Mouse (Mus musculus): ENCODE data around the gene Nobox. TPM values are rescaled to one million over a fixed set of nuclear protein-coding genes. Genes with fewer than 3 reads are reported as not detected.

Nobox gene
- polyA plus RNA-seq (2016; fragmentation: Nextera tagmentation; extraction: Ambion mirVana) = not detected in 2 replicates

GRCm38 (mm10) chr6:43309454-43309853 is at the start of gene Nobox:
Nobox (minus strand) TSS chr6:43309554.
- Histone ChIP-seq H3K27ac (no peak within 1 kb of the TSS), H3K36me3 (no peaks in the 10 kb centered on the region)
- 58% methylated on average over 16 of the region's 16 CpGs for WGBS

GRCm38 (mm10) chr6:43354562-43355241 is 45.3 kb upstream of the Nobox start:
- no peaks in the 10 kb centered on the region for H3K27me3 ChIP-seq (ENCODE audit: low read depth, poor library complexity, severe bottlenecking)
- H3K27ac ChIP-seq = no peak overlapping the region
- H3K4me1 ChIP-seq = no peaks in the 10 kb centered on the region
- 89% methylated on average over 9 of the region's 9 CpGs for WGBS
- H3K36me3 ChIP-seq = no peaks in the 10 kb centered on the region
- no peak overlapping the region for H3K4me3 ChIP-seq
- H3K9me3 ChIP-seq (replicated peaks) = no peaks in the 10 kb centered on the region
- no peak for DNase-seq (ENCODE audit: low spot score)

More at GRCm38 (mm10) chr6:43309454-43309853, at the start of gene Nobox:
- Histone ChIP-seq H3K27me3 (ENCODE audit: low read depth, poor library complexity, severe bottlenecking) (no peaks in the 10 kb centered on the region), H3K4me1 (no peaks in the 10 kb centered on the region), H3K9me3 (replicated peaks) (no peaks in the 10 kb centered on the region), H3K4me3 (no peak within 1 kb of the TSS)
- no peak for DNase-seq (ENCODE audit: low spot score)

DNA sequence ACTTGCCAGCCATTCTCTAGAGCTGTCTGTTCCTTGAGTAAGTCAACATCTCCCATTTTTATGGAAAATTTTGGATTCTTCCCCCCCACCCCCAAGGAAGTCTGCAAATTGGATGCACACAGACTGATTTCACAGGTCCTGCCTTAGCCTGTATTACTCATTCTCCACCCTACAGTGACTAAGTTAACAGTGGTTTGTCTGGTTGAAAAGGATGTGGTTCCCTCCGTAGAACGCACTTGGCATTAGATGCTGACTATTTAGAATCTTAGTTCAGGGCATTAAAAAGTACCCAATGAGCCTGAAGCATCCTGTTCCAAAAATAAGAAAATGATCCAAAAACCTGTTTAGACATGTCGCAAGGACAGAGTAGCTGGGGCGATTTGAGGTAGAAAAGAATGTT is 44.1 kb upstream of the Nobox start:
- no peaks in the 10 kb centered on the region for H3K36me3 ChIP-seq
- 99% methylated on average over 4 of the region's 4 CpGs for WGBS
- H3K9me3 ChIP-seq (replicated peaks) = no peaks in the 10 kb centered on the region
- DNase-seq (ENCODE audit: low spot score) = no peak
- no peak overlapping the region for H3K4me3 ChIP-seq
- H3K27ac ChIP-seq = no peak overlapping the region
- H3K4me1 ChIP-seq = no peaks in the 10 kb centered on the region
- no peaks in the 10 kb centered on the region for H3K27me3 ChIP-seq (ENCODE audit: low read depth, poor library complexity, severe bottlenecking)

- no peak for DNase-seq (ENCODE audit: low spot score)
- WGBS = 69% methylated on average over 4 of the region's 4 CpGs
- Histone ChIP-seq H3K36me3 (no peaks in the 10 kb centered on the region), H3K4me1 (no peaks in the 10 kb centered on the region), H3K27ac (no peak overlapping the region), H3K27me3 (ENCODE audit: low read depth, poor library complexity, severe bottlenecking) (no peaks in the 10 kb centered on the region), H3K9me3 (replicated peaks) (no peaks in the 10 kb centered on the region), H3K4me3 (no peak overlapping the region)
Measured at GRCm38 (mm10) chr6:43349083-43349482, 39.7 kb upstream of the Nobox start.

DNA sequence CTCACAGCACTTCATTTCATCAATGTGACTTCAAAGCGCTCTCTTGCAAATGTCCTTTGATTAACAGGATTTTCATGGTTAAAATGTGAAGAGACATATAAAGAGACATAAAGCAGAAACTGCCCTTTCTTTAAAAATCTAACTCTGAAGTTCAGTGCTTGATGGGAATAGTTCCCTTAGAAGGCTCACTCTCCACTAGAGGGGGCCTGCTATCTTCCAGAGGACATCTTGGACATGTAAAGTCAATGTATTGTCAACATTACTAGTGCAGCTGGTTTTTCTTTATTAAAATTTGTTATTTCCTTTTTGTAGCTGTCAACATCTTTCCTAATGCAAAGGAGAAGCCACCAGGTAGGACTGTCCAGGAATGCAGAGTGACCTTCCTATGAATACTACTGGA is 38.3 kb upstream of the Nobox start:
- no peak overlapping the region for H3K27ac ChIP-seq
- WGBS = 100% methylated on average over 1 of the region's 1 CpGs

GRCm38 (mm10) chr6:43343006-43343405 is 33.7 kb upstream of the Nobox start:
- H3K9me3 ChIP-seq (replicated peaks) = no peaks in the 10 kb centered on the region
- no peaks in the 10 kb centered on the region for H3K4me1 ChIP-seq
- H3K27me3 ChIP-seq (ENCODE audit: low read depth, poor library complexity, severe bottlenecking) = no peaks in the 10 kb centered on the region

More for the DNA sequence above, 38.3 kb upstream of the Nobox start:
- H3K27me3 ChIP-seq (ENCODE audit: low read depth, poor library complexity, severe bottlenecking) = no peaks in the 10 kb centered on the region
- H3K4me1 ChIP-seq = no peaks in the 10 kb centered on the region
- no peaks in the 10 kb centered on the region for H3K36me3 ChIP-seq
- no peak overlapping the region for H3K4me3 ChIP-seq
- H3K9me3 ChIP-seq (replicated peaks) = no peaks in the 10 kb centered on the region
- DNase-seq (ENCODE audit: low spot score) = no peak

DNA sequence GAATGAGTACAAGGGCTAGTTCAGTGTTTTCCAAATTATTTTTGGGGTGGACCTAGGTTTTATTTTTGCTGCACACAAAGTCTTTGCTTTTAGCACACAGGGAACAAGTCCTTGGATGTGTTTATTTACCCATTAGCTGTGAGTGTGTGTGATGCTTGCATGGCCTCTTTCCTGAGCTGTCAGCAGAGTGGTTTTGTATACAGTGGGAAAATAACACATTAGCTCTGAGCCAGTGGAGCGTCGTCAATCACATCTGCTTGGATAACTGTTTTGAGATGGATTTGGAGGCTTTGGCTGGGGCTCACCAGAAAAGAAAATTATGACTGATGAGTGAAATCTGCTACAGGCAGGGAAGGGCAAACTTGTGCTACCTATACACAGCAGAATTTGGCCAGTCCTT is 33.0 kb upstream of the Nobox start:
- H3K36me3 ChIP-seq = no peaks in the 10 kb centered on the region
- WGBS = 81% methylated on average over 2 of the region's 2 CpGs
- H3K27me3 ChIP-seq (ENCODE audit: low read depth, poor library complexity, severe bottlenecking) = no peaks in the 10 kb centered on the region
- H3K4me3 ChIP-seq = no peak overlapping the region
- H3K27ac ChIP-seq = no peak overlapping the region
- no peaks in the 10 kb centered on the region for H3K4me1 ChIP-seq
- DNase-seq (ENCODE audit: low spot score) = no peak
- no peaks in the 10 kb centered on the region for H3K9me3 ChIP-seq (replicated peaks)

More at GRCm38 (mm10) chr6:43343006-43343405, 33.7 kb upstream of the Nobox start:
- Histone ChIP-seq H3K27ac (no peak overlapping the region), H3K36me3 (no peaks in the 10 kb centered on the region), H3K4me3 (no peak overlapping the region)
- WGBS = 84% methylated on average over 1 of the region's 1 CpGs
- no peak for DNase-seq (ENCODE audit: low spot score)

GRCm38 (mm10) chr6:43338804-43339203 is 29.4 kb upstream of the Nobox start:
- Histone ChIP-seq H3K4me3 (no peak overlapping the region), H3K36me3 (no peaks in the 10 kb centered on the region), H3K4me1 (no peaks in the 10 kb centered on the region), H3K27ac (no peak overlapping the region), H3K27me3 (ENCODE audit: low read depth, poor library complexity, severe bottlenecking) (no peaks in the 10 kb centered on the region), H3K9me3 (replicated peaks) (no peaks in the 10 kb centered on the region)
- 76% methylated on average over 2 of the region's 2 CpGs for WGBS
- DNase-seq (ENCODE audit: low spot score) = no peak

DNA sequence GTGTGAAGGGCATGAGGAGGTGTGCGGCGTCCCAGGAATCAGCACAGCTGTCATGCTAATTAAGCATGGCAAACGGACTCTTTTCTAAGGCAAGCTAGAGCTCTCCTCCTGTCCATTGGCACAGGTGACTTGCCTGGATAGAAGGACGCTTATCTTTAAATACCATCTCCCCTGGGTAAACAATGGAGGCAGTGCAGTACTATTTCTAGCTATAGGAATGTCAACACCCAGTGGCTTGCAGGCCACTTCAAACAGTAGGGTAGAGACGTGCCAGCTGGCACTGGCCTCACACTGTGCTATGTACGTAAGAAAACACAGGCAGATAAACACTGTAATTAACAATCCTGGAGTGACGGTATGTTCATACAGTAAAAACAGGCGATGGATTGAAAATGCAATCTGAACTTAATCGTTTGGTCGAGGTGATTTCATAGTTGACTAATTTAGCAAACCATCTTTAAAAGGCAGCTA is 28.2 kb upstream of the Nobox start:
- no peak for DNase-seq (ENCODE audit: low spot score)
- WGBS = 58% methylated on average over 10 of the region's 10 CpGs
- Histone ChIP-seq H3K4me1 (no peaks in the 10 kb centered on the region), H3K27ac (no peak overlapping the region), H3K9me3 (replicated peaks) (no peaks in the 10 kb centered on the region), H3K4me3 (no peak overlapping the region), H3K36me3 (no peaks in the 10 kb centered on the region), H3K27me3 (ENCODE audit: low read depth, poor library complexity, severe bottlenecking) (no peaks in the 10 kb centered on the region)

DNA sequence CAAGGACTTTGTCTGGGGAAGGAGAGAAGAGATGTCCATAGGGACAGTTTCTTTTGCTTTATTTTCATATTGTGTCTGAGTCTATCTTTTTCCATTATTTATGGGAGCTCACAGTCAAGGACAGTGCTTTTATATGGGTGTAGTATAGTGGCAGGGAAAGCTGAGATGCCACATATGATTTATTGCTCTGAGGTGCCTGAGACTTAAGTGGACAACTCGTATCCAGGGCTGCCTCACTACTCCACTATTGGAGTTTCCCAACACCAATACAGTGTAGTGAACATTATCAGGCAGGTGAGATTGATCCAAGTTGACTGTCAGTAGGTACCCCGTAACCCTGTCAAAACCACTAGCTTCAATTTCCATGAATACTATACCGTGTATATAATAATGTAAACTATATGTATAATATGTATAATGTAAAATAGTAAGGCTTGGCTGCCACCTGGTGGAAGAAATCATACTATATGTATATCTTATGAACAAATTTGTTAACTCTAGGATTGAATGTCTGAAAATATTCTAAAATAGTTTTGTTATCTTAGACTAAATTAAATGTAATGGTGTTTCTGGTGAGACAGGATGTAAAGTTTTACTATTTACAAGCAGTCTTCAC is 26.4 kb upstream of the Nobox start:
- Histone ChIP-seq H3K27me3 (ENCODE audit: low read depth, poor library complexity, severe bottlenecking) (no peaks in the 10 kb centered on the region), H3K9me3 (replicated peaks) (no peaks in the 10 kb centered on the region), H3K27ac (no peak overlapping the region), H3K4me1 (no peaks in the 10 kb centered on the region), H3K4me3 (no peak overlapping the region), H3K36me3 (no peaks in the 10 kb centered on the region)
- no peak for DNase-seq (ENCODE audit: low spot score)
- WGBS = 84% methylated on average over 3 of the region's 3 CpGs

- Histone ChIP-seq H3K4me3 (no peak overlapping the region), H3K27ac (no peak overlapping the region), H3K9me3 (replicated peaks) (no peaks in the 10 kb centered on the region), H3K27me3 (ENCODE audit: low read depth, poor library complexity, severe bottlenecking) (no peaks in the 10 kb centered on the region), H3K4me1 (no peaks in the 10 kb centered on the region), H3K36me3 (no peaks in the 10 kb centered on the region)
- no peak for DNase-seq (ENCODE audit: low spot score)
- 80% methylated on average over 4 of the region's 4 CpGs for WGBS
Measured at GRCm38 (mm10) chr6:43333479-43333878, 24.1 kb upstream of the Nobox start.

GRCm38 (mm10) chr6:43312961-43313656 is 3.8 kb upstream of the Nobox start:
- Histone ChIP-seq H3K4me3 (no peak overlapping the region), H3K27me3 (ENCODE audit: low read depth, poor library complexity, severe bottlenecking) (no peaks in the 10 kb centered on the region), H3K9me3 (replicated peaks) (no peaks in the 10 kb centered on the region), H3K4me1 (no peaks in the 10 kb centered on the region), H3K27ac (no peak overlapping the region), H3K36me3 (no peaks in the 10 kb centered on the region)
- DNase-seq (ENCODE audit: low spot score) = no peak
- 84% methylated on average over 8 of the region's 8 CpGs for WGBS

DNA sequence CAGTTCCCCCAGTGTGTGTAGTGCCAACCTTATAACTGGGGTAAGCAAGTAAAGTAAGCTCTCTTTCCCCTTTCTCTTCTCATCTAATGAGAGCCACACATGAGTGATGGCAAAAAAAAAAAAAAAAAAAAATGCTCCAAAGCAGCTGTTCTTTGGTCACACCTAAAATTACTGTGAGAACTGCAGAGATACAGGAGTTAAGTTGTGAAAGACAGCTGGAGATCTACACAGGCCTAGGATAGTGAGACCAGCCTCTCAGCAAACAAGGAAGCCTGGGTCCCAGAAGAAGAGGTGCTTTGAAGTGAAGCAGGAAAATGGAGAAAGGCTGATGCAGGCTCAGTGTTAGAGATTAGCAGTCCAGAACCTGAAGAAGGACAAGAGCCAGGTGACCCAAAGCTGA is 3.2 kb upstream of the Nobox start:
- DNase-seq (ENCODE audit: low spot score) = no peak
- no peaks in the 10 kb centered on the region for H3K27me3 ChIP-seq (ENCODE audit: low read depth, poor library complexity, severe bottlenecking)
- H3K36me3 ChIP-seq = no peaks in the 10 kb centered on the region
- H3K4me3 ChIP-seq = no peak overlapping the region
- no peaks in the 10 kb centered on the region for H3K9me3 ChIP-seq (replicated peaks)
- no peaks in the 10 kb centered on the region for H3K4me1 ChIP-seq
- no peak overlapping the region for H3K27ac ChIP-seq
